Mouse (Mus musculus) gastrocnemius, adult 18-20 months (tissue): Measurements from ENCODE around the gene Arl6ip5. TPM values are rescaled to one million over a fixed set of nuclear protein-coding genes. Genes with fewer than 3 reads are reported as not detected.

Source experiments
- DNase-seq: peaks from one replicate; pipeline ENCODE4 v3.0.0; 2021; ENCODE audit warnings: low spot score
- total RNA-seq, 2 experiments: library from RNA; stranded (reverse); gene quantifications; 2 replicates each; pipeline ENCODE4 v1.2.3; 2021

Arl6ip5 gene
- total RNA-seq, 2 experiments from 2014 or later, result 130 to 155 TPM

- no peak for DNase-seq
These were observed 59.1 kb downstream of the Arl6ip5 start for GRCm38 (mm10) chr6:97269596-97269995.

GRCm38 (mm10) chr6:97272349-97272748, 61.9 kb downstream of the Arl6ip5 start:
- DNase-seq, result no peak

GRCm38 (mm10) chr6:97273058-97273710, 62.7 kb downstream of the Arl6ip5 start:
- DNase-seq, result no peak

GRCm38 (mm10) chr6:97273777-97274176, 63.3 kb downstream of the Arl6ip5 start:
- no peak for DNase-seq

GRCm38 (mm10) chr6:97275760-97276159, 65.3 kb downstream of the Arl6ip5 start:
- no peak for DNase-seq

GRCm38 (mm10) chr6:97276366-97276765, 65.9 kb downstream of the Arl6ip5 start:
- DNase-seq, result peak; percentile 69

GRCm38 (mm10) chr6:97276890-97277497, 66.5 kb downstream of the Arl6ip5 start:
- no peak for DNase-seq

- DNase-seq, result peak; percentile 87
These were observed 67.7 kb downstream of the Arl6ip5 start for GRCm38 (mm10) chr6:97278014-97278787.

- no peak for DNase-seq
These were observed 68.4 kb downstream of the Arl6ip5 start for GRCm38 (mm10) chr6:97278878-97279277.

Other genes with a start within 250 kb of the Arl6ip5 start
- gene Fam19a4, start 150.3 kb upstream of the Arl6ip5 start, total RNA-seq, result under 1 TPM; 0.26 to 0.37 TPM
- 1 to 10 TPM; 4.4 to 9.2 TPM for gene Eogt, start 61.5 kb upstream of the Arl6ip5 start, total RNA-seq
- 10 to 100 TPM; 54.6 to 55.4 TPM for gene Tmf1, start 31.6 kb upstream of the Arl6ip5 start, total RNA-seq
- gene Uba3, start 5.0 kb upstream of the Arl6ip5 start, total RNA-seq, result 10 to 100 TPM; 30.3 to 39.0 TPM
- gene Lmod3, start 42.1 kb downstream of the Arl6ip5 start, total RNA-seq, result 100 to 1,000 TPM; 104 to 131 TPM